Mouse (Mus musculus): ENCODE measurements at regions not wholly inside any gene's neighbourhood (a gene's known extent, or its start where the extent isn't known, plus 50 kb on each side); places are given as distances from the start of the nearest gene placed in this dataset.

- H3K36me3 ChIP-seq, result no peaks in the 10 kb centered on the region
- DNase-seq (ENCODE audit: low spot score), result no peak
- 59% methylated on average over 2 of the region's 2 CpGs for WGBS
- no peaks in the 10 kb centered on the region for H3K9me3 ChIP-seq
- no peak overlapping the region for H3K27ac ChIP-seq
- H3K4me3 ChIP-seq, result no peak overlapping the region
- no peaks in the 10 kb centered on the region for H3K27me3 ChIP-seq (ENCODE audit: insufficient read depth, poor library complexity, severe bottlenecking)
- no peaks in the 10 kb centered on the region for H3K4me1 ChIP-seq (replicated peaks)
Measured at GRCm38 (mm10) chr1:193682917-193683316, 312.8 kb upstream of the Camk1g start.

- Histone ChIP-seq H3K4me1 (replicated peaks) (no peaks in the 10 kb centered on the region), H3K9me3 (no peaks in the 10 kb centered on the region), H3K27ac (no peak overlapping the region), H3K27me3 (ENCODE audit: insufficient read depth, poor library complexity, severe bottlenecking) (no peaks in the 10 kb centered on the region), H3K4me3 (no peak overlapping the region), H3K36me3 (no peaks in the 10 kb centered on the region)
- WGBS, result 91% methylated on average over 2 of the region's 2 CpGs
- no peak for DNase-seq (ENCODE audit: low spot score)
Measured at GRCm38 (mm10) chr1:193678448-193678847, 308.4 kb upstream of the Camk1g start.

- Histone ChIP-seq H3K36me3 (no peaks in the 10 kb centered on the region), H3K4me1 (replicated peaks) (0 out of 2 replicates have a peak, but pooled peaks cover 8% of the 10 kb centered on the region), H3K27ac (no peak overlapping the region), H3K4me3 (no peak overlapping the region), H3K27me3 (ENCODE audit: insufficient read depth, poor library complexity, severe bottlenecking) (no peaks in the 10 kb centered on the region), H3K9me3 (peaks cover 4% of the 10 kb centered on the region; the same call in 1 of the 2 replicates)
- DNase-seq (ENCODE audit: low spot score), result peak; percentile 39
- WGBS, result 32% methylated on average over 3 of the region's 3 CpGs
Measured at GRCm38 (mm10) chr1:193673236-193673830, 303.2 kb upstream of the Camk1g start.

DNA sequence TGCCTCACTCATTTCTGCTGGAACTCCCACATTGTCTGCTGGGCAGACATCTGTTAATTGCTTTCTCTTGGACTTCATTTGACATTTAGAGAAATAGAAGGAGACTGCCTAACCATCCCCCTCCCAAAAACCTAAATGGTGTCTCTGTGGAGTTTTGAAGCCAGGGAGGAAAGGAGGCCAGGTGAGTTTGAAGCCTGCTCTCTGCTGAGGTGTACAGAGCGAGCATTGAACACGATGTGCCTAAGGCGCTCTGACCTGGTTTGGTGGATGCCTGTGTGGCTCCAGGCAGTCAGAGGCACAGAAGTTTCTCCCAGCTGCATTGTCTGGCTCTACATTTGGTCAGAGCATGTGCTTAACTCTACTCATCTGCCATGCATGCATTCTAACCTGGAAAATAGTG lies 302.6 kb upstream of the Camk1g start:
- H3K4me1 ChIP-seq (replicated peaks), result 0 out of 2 replicates have a peak, but pooled peaks cover 8% of the 10 kb centered on the region
- DNase-seq (ENCODE audit: low spot score), result no peak

GRCm38 (mm10) chr1:193671816-193672254 lies 301.7 kb upstream of the Camk1g start:
- DNase-seq (ENCODE audit: low spot score), result no peak
- Histone ChIP-seq H3K4me1 (replicated peaks) (0 out of 2 replicates have a peak, but pooled peaks cover 8% of the 10 kb centered on the region), H3K36me3 (no peaks in the 10 kb centered on the region), H3K9me3 (peaks cover 4% of the 10 kb centered on the region; the same call in 1 of the 2 replicates), H3K27ac (no peak overlapping the region), H3K27me3 (ENCODE audit: insufficient read depth, poor library complexity, severe bottlenecking) (0 out of 2 replicates have a peak, but pooled peaks cover 4% of the 10 kb centered on the region), H3K4me3 (no peak overlapping the region)
- WGBS, result 79% methylated on average over 3 of the region's 3 CpGs

More for the DNA sequence above, 302.6 kb upstream of the Camk1g start:
- Histone ChIP-seq H3K4me3 (no peak overlapping the region), H3K27me3 (ENCODE audit: insufficient read depth, poor library complexity, severe bottlenecking) (0 out of 2 replicates have a peak, but pooled peaks cover under 1% of the 10 kb centered on the region), H3K27ac (no peak overlapping the region), H3K36me3 (no peaks in the 10 kb centered on the region), H3K9me3 (peaks cover 4% of the 10 kb centered on the region; the same call in 1 of the 2 replicates)
- WGBS, result 76% methylated on average over 3 of the region's 3 CpGs

GRCm38 (mm10) chr1:193671046-193671445 lies 300.9 kb upstream of the Camk1g start:
- no peak for DNase-seq (ENCODE audit: low spot score)
- Histone ChIP-seq H3K27me3 (ENCODE audit: insufficient read depth, poor library complexity, severe bottlenecking) (0 out of 2 replicates have a peak, but pooled peaks cover 4% of the 10 kb centered on the region), H3K4me1 (replicated peaks) (peaks cover 11% of the 10 kb centered on the region), H3K27ac (no peak overlapping the region), H3K4me3 (no peak overlapping the region), H3K36me3 (no peaks in the 10 kb centered on the region), H3K9me3 (peaks cover 4% of the 10 kb centered on the region; the same call in 1 of the 2 replicates)
- 85% methylated on average over 1 of the region's 1 CpGs for WGBS

DNA sequence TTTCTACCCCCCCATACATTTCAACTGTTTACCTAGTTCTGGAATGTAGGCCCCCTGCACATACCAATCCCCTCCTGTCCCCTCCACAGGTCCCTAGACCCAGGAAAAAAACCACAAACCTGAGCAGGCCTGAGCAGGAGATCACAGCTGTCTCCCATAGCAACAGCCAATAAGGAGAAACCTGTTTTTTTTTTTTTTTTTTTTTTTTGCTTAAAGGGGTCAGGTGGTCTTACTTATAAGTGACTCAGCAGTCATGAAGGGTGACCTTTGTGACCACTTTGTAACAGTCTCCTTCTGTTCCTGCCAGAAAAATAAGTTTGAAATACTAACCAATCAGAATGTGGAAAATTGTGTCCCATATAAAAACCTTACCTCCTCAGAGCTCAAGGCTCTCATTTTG lies 299.9 kb upstream of the Camk1g start:
- DNase-seq (ENCODE audit: low spot score), result no peak
- Histone ChIP-seq H3K9me3 (peaks cover 4% of the 10 kb centered on the region; the same call in 1 of the 2 replicates), H3K4me1 (replicated peaks) (peaks cover 22% of the 10 kb centered on the region), H3K27ac (no peak overlapping the region), H3K4me3 (no peak overlapping the region), H3K27me3 (ENCODE audit: insufficient read depth, poor library complexity, severe bottlenecking) (0 out of 2 replicates have a peak, but pooled peaks cover 4% of the 10 kb centered on the region), H3K36me3 (no peaks in the 10 kb centered on the region)

DNA sequence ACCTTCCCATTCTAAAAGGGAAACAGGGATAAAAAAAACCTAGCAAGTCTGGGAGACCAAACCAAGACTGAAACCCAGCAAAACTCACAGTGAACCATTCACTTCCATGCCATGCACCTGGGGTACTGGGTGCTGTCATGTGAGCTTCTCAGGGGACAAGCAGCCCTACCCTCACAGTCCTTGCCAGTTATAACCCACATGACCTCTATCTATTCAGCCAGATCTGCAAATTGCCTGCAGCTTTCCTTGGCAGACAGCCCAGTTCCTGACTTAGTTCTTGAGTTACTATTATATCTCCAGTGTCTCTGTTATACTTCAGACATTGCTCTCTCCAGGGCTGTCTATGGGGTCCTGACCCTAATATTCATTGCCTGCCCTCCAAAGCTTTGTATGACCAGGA lies 298.7 kb upstream of the Camk1g start:
- Histone ChIP-seq H3K27me3 (ENCODE audit: insufficient read depth, poor library complexity, severe bottlenecking) (0 out of 2 replicates have a peak, but pooled peaks cover 4% of the 10 kb centered on the region), H3K4me3 (no peak overlapping the region), H3K36me3 (no peaks in the 10 kb centered on the region), H3K9me3 (peaks cover 4% of the 10 kb centered on the region; the same call in 1 of the 2 replicates), H3K27ac (no peak overlapping the region), H3K4me1 (replicated peaks) (peaks cover 27% of the 10 kb centered on the region)
- DNase-seq (ENCODE audit: low spot score), result no peak

- peak; percentile 10 for DNase-seq (ENCODE audit: low spot score)
- peaks cover 32% of the 10 kb centered on the region for H3K4me1 ChIP-seq (replicated peaks)
- no peak overlapping the region for H3K4me3 ChIP-seq
- WGBS, result 54% methylated on average over 5 of the region's 5 CpGs
- peaks cover 4% of the 10 kb centered on the region; the same call in 1 of the 2 replicates for H3K9me3 ChIP-seq
- H3K27me3 ChIP-seq (ENCODE audit: insufficient read depth, poor library complexity, severe bottlenecking), result 0 out of 2 replicates have a peak, but pooled peaks cover 4% of the 10 kb centered on the region
- H3K27ac ChIP-seq, result peak overlapping the region; percentile 18; the same call in 1 of the 2 replicates
- H3K36me3 ChIP-seq, result no peaks in the 10 kb centered on the region
Measured at GRCm38 (mm10) chr1:193665854-193666253, 295.8 kb upstream of the Camk1g start.

DNA sequence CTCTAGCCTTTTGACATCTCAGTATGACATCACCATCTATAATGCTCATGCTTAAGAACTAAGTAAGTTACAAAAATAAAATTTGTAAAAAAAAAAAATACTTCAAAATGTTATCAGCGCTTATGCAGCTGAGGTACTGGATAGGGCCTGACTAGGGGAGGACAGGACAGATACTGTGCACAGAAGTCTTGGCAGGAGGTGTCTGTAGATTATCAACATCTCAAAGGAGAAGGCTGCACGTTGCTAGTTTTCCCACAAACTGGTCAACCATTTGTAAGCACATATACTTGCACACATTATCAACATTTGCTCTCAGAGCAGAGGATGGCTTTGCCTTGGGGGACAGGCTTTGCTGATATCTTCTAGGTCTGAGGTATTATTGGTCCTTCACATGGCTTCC lies 294.5 kb upstream of the Camk1g start:
- Histone ChIP-seq H3K27ac (no peak overlapping the region), H3K9me3 (peaks cover 2% of the 10 kb centered on the region; the same call in 1 of the 2 replicates)

GRCm38 (mm10) chr1:193663587-193663986 lies 293.5 kb upstream of the Camk1g start:
- Histone ChIP-seq H3K27me3 (ENCODE audit: insufficient read depth, poor library complexity, severe bottlenecking) (0 out of 2 replicates have a peak, but pooled peaks cover 9% of the 10 kb centered on the region), H3K27ac (no peak overlapping the region), H3K4me3 (no peak overlapping the region), H3K4me1 (replicated peaks) (peaks cover 32% of the 10 kb centered on the region), H3K36me3 (no peaks in the 10 kb centered on the region), H3K9me3 (no peaks in the 10 kb centered on the region)
- WGBS, result 85% methylated on average over 3 of the region's 3 CpGs
- no peak for DNase-seq (ENCODE audit: low spot score)

More for the DNA sequence above, 294.5 kb upstream of the Camk1g start:
- Histone ChIP-seq H3K4me1 (replicated peaks) (peaks cover 32% of the 10 kb centered on the region), H3K36me3 (no peaks in the 10 kb centered on the region), H3K27me3 (ENCODE audit: insufficient read depth, poor library complexity, severe bottlenecking) (0 out of 2 replicates have a peak, but pooled peaks cover 9% of the 10 kb centered on the region), H3K4me3 (no peak overlapping the region)
- WGBS, result 89% methylated on average over 2 of the region's 2 CpGs
- DNase-seq (ENCODE audit: low spot score), result no peak

DNA sequence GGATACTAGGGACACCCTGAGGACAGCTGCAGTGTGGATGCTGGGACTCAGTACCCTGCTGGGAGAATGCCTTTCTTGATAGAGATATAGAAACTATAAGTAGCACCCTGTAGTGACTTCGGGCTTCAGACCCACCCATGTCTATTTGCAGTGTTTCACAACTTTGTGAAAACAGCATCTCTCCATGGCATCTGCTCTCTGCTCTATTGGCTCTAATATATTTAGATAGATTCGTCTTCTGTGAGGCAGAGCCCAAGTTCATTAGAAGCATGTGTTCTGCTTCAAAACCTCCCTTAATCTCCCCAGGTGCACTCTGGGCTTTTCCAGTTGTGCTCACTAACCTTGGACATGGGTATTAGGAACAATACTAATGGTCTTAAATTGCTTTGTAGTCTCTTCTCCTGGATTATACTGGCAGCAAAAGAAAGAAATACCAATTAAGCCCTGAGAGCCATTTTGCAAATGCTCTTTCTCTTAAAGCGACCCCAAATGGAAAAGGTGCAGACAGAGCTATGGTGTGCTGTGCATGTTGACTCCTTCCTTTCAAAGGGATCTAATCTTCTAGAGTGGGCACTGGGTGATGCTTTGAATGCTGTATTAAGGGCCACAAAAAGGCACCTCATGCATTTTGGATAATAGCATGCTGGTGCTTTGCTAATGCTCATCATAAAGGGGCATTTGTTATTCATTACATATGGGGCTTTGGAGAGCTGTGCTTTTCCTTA lies 292.2 kb upstream of the Camk1g start:
- no peak overlapping the region for H3K4me3 ChIP-seq
- H3K27me3 ChIP-seq (ENCODE audit: insufficient read depth, poor library complexity, severe bottlenecking), result 0 out of 2 replicates have a peak, but pooled peaks cover 5% of the 10 kb centered on the region
- H3K4me1 ChIP-seq (replicated peaks), result peaks cover 32% of the 10 kb centered on the region
- no peak for DNase-seq (ENCODE audit: low spot score)
- no peaks in the 10 kb centered on the region for H3K9me3 ChIP-seq
- 69% methylated on average over 3 of the region's 3 CpGs for WGBS
- no peaks in the 10 kb centered on the region for H3K36me3 ChIP-seq
- no peak overlapping the region for H3K27ac ChIP-seq

- 0 out of 2 replicates have a peak, but pooled peaks cover 5% of the 10 kb centered on the region for H3K27me3 ChIP-seq (ENCODE audit: insufficient read depth, poor library complexity, severe bottlenecking)
- H3K27ac ChIP-seq, result no peak overlapping the region
- no peak overlapping the region for H3K4me3 ChIP-seq
- H3K9me3 ChIP-seq, result no peaks in the 10 kb centered on the region
- WGBS, result 81% methylated on average over 4 of the region's 4 CpGs
- no peaks in the 10 kb centered on the region for H3K36me3 ChIP-seq
- H3K4me1 ChIP-seq (replicated peaks), result peaks cover 32% of the 10 kb centered on the region
- no peak for DNase-seq (ENCODE audit: low spot score)
Measured at GRCm38 (mm10) chr1:193661377-193661776, 291.3 kb upstream of the Camk1g start.
